Comparison of ENCODE assay signal across 27 mouse cellular contexts in the genomic region with DNA sequence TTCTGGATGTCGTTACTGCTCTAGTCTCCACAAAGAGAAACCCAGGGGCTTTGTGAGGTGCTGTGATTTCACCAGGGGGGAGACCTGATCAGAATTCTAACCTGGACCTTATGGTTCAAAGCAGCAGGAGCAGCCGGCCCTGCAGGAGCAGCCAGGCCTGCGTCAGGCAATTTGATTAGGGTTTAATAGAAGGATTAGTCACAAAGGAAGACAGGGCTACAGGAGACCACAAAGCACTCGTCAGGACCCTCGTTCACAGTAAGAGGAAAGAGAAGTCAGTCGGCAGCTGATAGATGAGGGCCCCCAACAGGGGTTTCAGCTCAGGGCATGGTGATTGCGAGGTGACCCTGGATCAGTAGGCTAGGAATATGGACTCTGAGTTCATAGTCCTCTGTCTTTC. TPM values are rescaled to one million over a fixed set of nuclear protein-coding genes. Genes with fewer than 3 reads are reported as not detected.
DNase-seq lines count a peak whose midpoint lies in the region; ATAC-seq and TF ChIP-seq lines count a peak whose summit lies in the region.
"Had no signal": no experiment of that assay in that cellular context is flagged by ENCODE, and none has a peak within 500 bp of the region (broad histone marks: within the 10 kb centered on the region; RNA-seq: fewer than 3 reads in every experiment).

No protein-coding gene starts in this region.

- 13% methylated on average over 7 of the region's 7 CpGs for WGBS in forebrain, embryonic 10.5 days
- WGBS in forebrain, postnatal 0 days, result 13% methylated on average over 7 of the region's 7 CpGs
- 20% methylated on average over 7 of the region's 7 CpGs for WGBS in hindbrain, postnatal 0 days
- WGBS in hindbrain, embryonic 12.5 days, result 20% methylated on average over 7 of the region's 7 CpGs
- 18% methylated on average over 7 of the region's 7 CpGs for WGBS in limb, embryonic 12.5 days
- WGBS in liver, embryonic 12.5 days (ENCODE audit: insufficient replicate concordance), result 37% methylated on average over 7 of the region's 7 CpGs

- ATAC-seq in forebrain, postnatal 0 days, result no peak
- ATAC-seq in hindbrain, postnatal 0 days, result peak; percentile 24; the same call in 1 of the 2 replicates
- no peak for ATAC-seq in hindbrain, embryonic 12.5 days (ENCODE audit: low FRiP score)
- ATAC-seq in limb, embryonic 12.5 days (ENCODE audit: insufficient number of reproducible peaks, insufficient read depth, low FRiP score, low TSS enrichment, low read depth), result no peak
- no peak for ATAC-seq in liver, embryonic 12.5 days
- ATAC-seq: intestine, embryonic 15.5 days had no signal

- no peak overlapping the region for H3K9ac ChIP-seq in forebrain, postnatal 0 days
- no peak overlapping the region for H3K9ac ChIP-seq in hindbrain, postnatal 0 days (replicated peaks; ENCODE audit: low read length)
- no peak overlapping the region for H3K9ac ChIP-seq in hindbrain, embryonic 12.5 days
- H3K9ac ChIP-seq in limb, embryonic 12.5 days (replicated peaks), result no peak overlapping the region
- no peak overlapping the region for H3K9ac ChIP-seq in liver, embryonic 12.5 days
- H3K9ac ChIP-seq: embryonic facial prominence, embryonic 12.5 days; intestine, embryonic 15.5 days; limb, embryonic 15.5 days; liver, embryonic 15.5 days; lung, embryonic 15.5 days; stomach, embryonic 15.5 days had no signal

- peak overlapping the region; percentile 70 for H3K27ac ChIP-seq in forebrain, embryonic 10.5 days
- no peak overlapping the region for H3K27ac ChIP-seq in forebrain, postnatal 0 days (ENCODE audit: low read depth, low read length)
- H3K27ac ChIP-seq in hindbrain, postnatal 0 days, result no peak overlapping the region
- H3K27ac ChIP-seq in hindbrain, embryonic 12.5 days, result no peak overlapping the region
- H3K27ac ChIP-seq in limb, embryonic 12.5 days, result peak overlapping the region; percentile 35; the same call in 1 of the 2 replicates
- no peak overlapping the region for H3K27ac ChIP-seq in liver, embryonic 12.5 days
- H3K27ac ChIP-seq: embryonic facial prominence, embryonic 12.5 days; gastrocnemius, adult 2 months; heart, embryonic 10.5 days; intestine, embryonic 15.5 days; limb, embryonic 15.5 days; liver, embryonic 15.5 days; lung, embryonic 15.5 days; stomach, embryonic 15.5 days had no signal

- no peaks in the 10 kb centered on the region for H3K36me3 ChIP-seq in forebrain, embryonic 10.5 days (replicated peaks)
- H3K36me3 ChIP-seq in forebrain, postnatal 0 days (ENCODE audit: insufficient read depth), result no peaks in the 10 kb centered on the region
- no peaks in the 10 kb centered on the region for H3K36me3 ChIP-seq in hindbrain, postnatal 0 days (ENCODE audit: insufficient read depth, low read length)
- no peaks in the 10 kb centered on the region for H3K36me3 ChIP-seq in hindbrain, embryonic 12.5 days
- H3K36me3 ChIP-seq in limb, embryonic 12.5 days, result no peaks in the 10 kb centered on the region
- no peaks in the 10 kb centered on the region for H3K36me3 ChIP-seq in liver, embryonic 12.5 days
- H3K36me3 ChIP-seq: embryonic facial prominence, embryonic 12.5 days; heart, embryonic 10.5 days; intestine, embryonic 15.5 days; limb, embryonic 15.5 days; liver, embryonic 15.5 days; lung, embryonic 15.5 days; stomach, embryonic 15.5 days had no signal

- no peak for TF ChIP-seq CTCF in forebrain, postnatal 0 days (IDR thresholded peaks at IDR 0.05; ENCODE audit: low read depth)
- no peak for TF ChIP-seq CTCF in hindbrain, postnatal 0 days (IDR thresholded peaks at IDR 0.05; ENCODE audit: low read depth)
- TF ChIP-seq CTCF in brain, embryonic 14.5 days (IDR thresholded peaks at IDR 0.05; ENCODE audit: borderline replicate concordance, extremely low read depth, insufficient read depth, insufficient read length), result no peak

- H3K4me3 ChIP-seq in forebrain, embryonic 10.5 days, result no peak overlapping the region
- H3K4me3 ChIP-seq in forebrain, postnatal 0 days (ENCODE audit: low read depth, low read length), result no peak overlapping the region
- H3K4me3 ChIP-seq in hindbrain, postnatal 0 days (ENCODE audit: low read length), result no peak overlapping the region
- H3K4me3 ChIP-seq in hindbrain, embryonic 12.5 days, result no peak overlapping the region
- no peak overlapping the region for H3K4me3 ChIP-seq in limb, embryonic 12.5 days (replicated peaks)
- H3K4me3 ChIP-seq in liver, embryonic 12.5 days, result no peak overlapping the region
- H3K4me3 ChIP-seq: embryonic facial prominence, embryonic 12.5 days; gastrocnemius, adult 2 months; heart, embryonic 10.5 days; intestine, embryonic 15.5 days; limb, embryonic 15.5 days; liver, embryonic 15.5 days; lung, embryonic 15.5 days; myocyte; stomach, embryonic 15.5 days had no signal

- TF ChIP-seq POLR2A in brain, embryonic 14.5 days (IDR thresholded peaks at IDR 0.05; ENCODE audit: borderline replicate concordance, extremely low read depth, insufficient read depth, insufficient read length, poor library complexity, severe bottlenecking), result no peak

- peaks cover 39% of the 10 kb centered on the region for H3K4me1 ChIP-seq in forebrain, embryonic 10.5 days
- no peaks in the 10 kb centered on the region for H3K4me1 ChIP-seq in forebrain, postnatal 0 days (ENCODE audit: insufficient read depth)
- peaks cover 10% of the 10 kb centered on the region; the same call in 1 of the 2 replicates for H3K4me1 ChIP-seq in hindbrain, postnatal 0 days (ENCODE audit: insufficient read depth, low read length)
- peaks cover 11% of the 10 kb centered on the region for H3K4me1 ChIP-seq in hindbrain, embryonic 12.5 days
- peaks cover 53% of the 10 kb centered on the region for H3K4me1 ChIP-seq in limb, embryonic 12.5 days (replicated peaks)
- peaks cover 6% of the 10 kb centered on the region; the same call in 1 of the 2 replicates for H3K4me1 ChIP-seq in liver, embryonic 12.5 days
- H3K4me1 ChIP-seq: intestine, embryonic 15.5 days; liver, embryonic 15.5 days; lung, embryonic 15.5 days; stomach, embryonic 15.5 days had no signal

- DNase-seq in forebrain, embryonic 10.5 days (ENCODE audit: extremely low spot score, low spot score), result no peak
- no peak for DNase-seq in forebrain, postnatal 0 days
- DNase-seq in hindbrain, postnatal 0 days (ENCODE audit: low spot score), result no peak
- DNase-seq in brain, embryonic 14.5 days (ENCODE audit: low read depth), result peak; percentile 51
- DNase-seq in layer of hippocampus, postnatal 10 days (ENCODE audit: low spot score in 2 of 2), result no peak
- DNase-seq: kidney, adult 9 months; kidney, postnatal 4 days; lung, postnatal 4 days; thymus, postnatal 25 days had no signal

- H3K9me3 ChIP-seq in forebrain, embryonic 10.5 days, result no peaks in the 10 kb centered on the region
- H3K9me3 ChIP-seq in forebrain, postnatal 0 days (ENCODE audit: low read length), result no peaks in the 10 kb centered on the region
- H3K9me3 ChIP-seq in hindbrain, postnatal 0 days (ENCODE audit: low read length), result no peaks in the 10 kb centered on the region
- H3K9me3 ChIP-seq in hindbrain, embryonic 12.5 days (replicated peaks), result no peaks in the 10 kb centered on the region
- no peaks in the 10 kb centered on the region for H3K9me3 ChIP-seq in limb, embryonic 12.5 days
- no peaks in the 10 kb centered on the region for H3K9me3 ChIP-seq in liver, embryonic 12.5 days (replicated peaks)
- H3K9me3 ChIP-seq: embryonic facial prominence, embryonic 12.5 days; heart, embryonic 10.5 days; intestine, embryonic 15.5 days; limb, embryonic 15.5 days; liver, embryonic 15.5 days; lung, embryonic 15.5 days; stomach, embryonic 15.5 days had no signal

- H3K27me3 ChIP-seq in forebrain, embryonic 10.5 days (ENCODE audit: poor library complexity, severe bottlenecking), result no peaks in the 10 kb centered on the region
- H3K27me3 ChIP-seq in forebrain, postnatal 0 days (ENCODE audit: insufficient read depth, low read length), result no peaks in the 10 kb centered on the region
- no peaks in the 10 kb centered on the region for H3K27me3 ChIP-seq in hindbrain, postnatal 0 days (ENCODE audit: insufficient read depth, low read length)
- H3K27me3 ChIP-seq in hindbrain, embryonic 12.5 days, result peaks cover 26% of the 10 kb centered on the region
- H3K27me3 ChIP-seq in limb, embryonic 12.5 days, result peaks cover 47% of the 10 kb centered on the region
- no peaks in the 10 kb centered on the region for H3K27me3 ChIP-seq in liver, embryonic 12.5 days (replicated peaks)
- H3K27me3 ChIP-seq: embryonic facial prominence, embryonic 12.5 days; intestine, embryonic 15.5 days; limb, embryonic 15.5 days; liver, embryonic 15.5 days; lung, embryonic 15.5 days; stomach, embryonic 15.5 days had no signal

- H3K4me2 ChIP-seq in forebrain, postnatal 0 days (ENCODE audit: low read depth), result no peak overlapping the region
- H3K4me2 ChIP-seq in hindbrain, postnatal 0 days (ENCODE audit: low read depth, low read length), result no peak overlapping the region
- no peak overlapping the region for H3K4me2 ChIP-seq in hindbrain, embryonic 12.5 days (replicated peaks)
- no peak overlapping the region for H3K4me2 ChIP-seq in limb, embryonic 12.5 days
- H3K4me2 ChIP-seq in liver, embryonic 12.5 days, result no peak overlapping the region
- H3K4me2 ChIP-seq: embryonic facial prominence, embryonic 12.5 days; intestine, embryonic 15.5 days; limb, embryonic 15.5 days; liver, embryonic 15.5 days; lung, embryonic 15.5 days; stomach, embryonic 15.5 days had no signal

RNA-seq across cellular contexts. Expression of gene F830045P16Rik, which starts 1.0 kb away (rescaled TPM):
- not detected in 2 replicates for polyA plus RNA-seq in forebrain, embryonic 10.5 days (2016; fragmentation: Nextera tagmentation; extraction: Ambion mirVana)
- total RNA-seq in forebrain, postnatal 0 days (2014; rRNA removed), result not detected in 2 replicates
- polyA plus RNA-seq in forebrain, postnatal 0 days (2015; fragmentation: Nextera tagmentation; extraction: Ambion mirVana), result not detected in 2 replicates
- total RNA-seq in hindbrain, postnatal 0 days (2014; rRNA removed), result not detected in 2 replicates
- polyA plus RNA-seq in hindbrain, postnatal 0 days (2015; fragmentation: Nextera tagmentation; extraction: Ambion mirVana), result not detected in 2 replicates
- 0.10 TPM in 1 of 2 replicates, not detected in the other for polyA plus RNA-seq in hindbrain, embryonic 12.5 days (2016; fragmentation: Nextera tagmentation; extraction: Ambion mirVana)
- polyA plus RNA-seq in brain, embryonic 14.5 days (2012; rRNA removed), result not detected in 2 replicates
- polyA plus RNA-seq in limb, embryonic 12.5 days (2016; fragmentation: Nextera tagmentation; extraction: Ambion mirVana), result not detected in 2 replicates
- total RNA-seq in layer of hippocampus, postnatal 10 days (2021), result under 1 TPM in 1 of 2 experiments, not detected in 1; 0.18 TPM
- not detected in 2 replicates for polyA plus RNA-seq in liver, embryonic 12.5 days (2016; fragmentation: Nextera tagmentation; extraction: Ambion mirVana)
- total RNA-seq: adrenal gland, postnatal 14 days; gastrocnemius, adult 2 months had no signal
- polyA plus RNA-seq: cortical plate, adult 2 months; embryonic facial prominence, embryonic 12.5 days; gonadal fat pad, adult 2 months; heart, postnatal 0 days; hindbrain, embryonic 11.5 days; intestine, embryonic 15.5 days; liver, embryonic 15.5 days; lung, embryonic 15.5 days; myocyte; neural tube, embryonic 14.5 days had no signal

RNA-seq across cellular contexts. Expression of gene Sirpa, which starts 55.3 kb away (rescaled TPM):
- polyA plus RNA-seq in forebrain, embryonic 10.5 days (2016; fragmentation: Nextera tagmentation; extraction: Ambion mirVana), result 15.6 and 16.0 TPM in 2 replicates
- 94.1 and 118 TPM in 2 replicates for total RNA-seq in forebrain, postnatal 0 days (2014; rRNA removed)
- 41.4 and 61.8 TPM in 2 replicates for polyA plus RNA-seq in forebrain, postnatal 0 days (2015; fragmentation: Nextera tagmentation; extraction: Ambion mirVana)
- total RNA-seq in hindbrain, postnatal 0 days (2014; rRNA removed), result 87.7 and 135 TPM in 2 replicates
- polyA plus RNA-seq in hindbrain, postnatal 0 days (2015; fragmentation: Nextera tagmentation; extraction: Ambion mirVana), result 35.8 and 37.1 TPM in 2 replicates
- 27.5 and 29.2 TPM in 2 replicates for polyA plus RNA-seq in hindbrain, embryonic 12.5 days (2016; fragmentation: Nextera tagmentation; extraction: Ambion mirVana)
- 36.2 and 44.6 TPM in 2 replicates for polyA plus RNA-seq in brain, embryonic 14.5 days (2012; rRNA removed)
- 17.0 and 17.8 TPM in 2 replicates for polyA plus RNA-seq in limb, embryonic 12.5 days (2016; fragmentation: Nextera tagmentation; extraction: Ambion mirVana)
- total RNA-seq in layer of hippocampus, postnatal 10 days (2021), result 100 to 1,000 TPM; 207 to 208 TPM
- 20.7 and 22.6 TPM in 2 replicates for polyA plus RNA-seq in liver, embryonic 12.5 days (2016; fragmentation: Nextera tagmentation; extraction: Ambion mirVana)

Comparison
In these comparisons a context has a peak if more than half of its experiments do, and no peak if none do; other contexts are left out.
1. H3K27ac ChIP-seq: peak in forebrain, embryonic 10.5 days (single experiment) and limb, embryonic 12.5 days (single experiment); none in forebrain, postnatal 0 days (single experiment), hindbrain, postnatal 0 days (single experiment), hindbrain, embryonic 12.5 days (single experiment) and liver, embryonic 12.5 days (single experiment).